Mouse (Mus musculus) CH12.LX (cell line): Measurements from ENCODE around the gene Ube2i. TPM values are rescaled to one million over a fixed set of nuclear protein-coding genes. Genes with fewer than 3 reads are reported as not detected.
A peak's percentile ranks its signal among the peaks of the same experiment; 100 is the strongest.

Experiments
- DNase-seq: peaks from one replicate; pipeline ENCODE4 v3.0.0-alpha.2; 2013; ENCODE audit errors: extremely low read depth
- H3K27ac ChIP-seq: 2 replicates; pipeline ENCODE4 v1.5.1; 2012; ENCODE audit warnings: low read depth, mild to moderate bottlenecking, control low read depth, moderate library complexity; ENCODE audit not compliant: insufficient read depth
- H3K27me3 ChIP-seq: replicated peaks from 2 replicates; pipeline ENCODE3; 2012; ENCODE audit warnings: inconsistent platforms
- H3K36me3 ChIP-seq, 2 experiments: replicated peaks in 1 of 2; 2 replicates each; pipeline versions ENCODE3 to v1.6.1; 2012; ENCODE audit warnings: inconsistent platforms in 1 of 2, low read length in 1 of 2, mild to moderate bottlenecking in 1 of 2, mixed read lengths in 1 of 2, moderate library complexity in 1 of 2; ENCODE audit not compliant: control insufficient read depth in 1 of 2, insufficient read depth in 1 of 2
- H3K4me1 ChIP-seq, 2 experiments: 2 replicates each; pipeline ENCODE4 v1.6.1; 2012; ENCODE audit warnings: inconsistent platforms in 1 of 2, moderate library complexity in 1 of 2; ENCODE audit not compliant: insufficient read depth in 2 of 2, control insufficient read depth in 1 of 2
- H3K4me2 ChIP-seq: 2 replicates; pipeline ENCODE4 v1.6.1; 2012; ENCODE audit warnings: low read depth, mild to moderate bottlenecking, control low read depth; ENCODE audit not compliant: poor library complexity, insufficient read depth, severe bottlenecking
- H3K4me3 ChIP-seq, 3 experiments: fragments of 150-350 bp in 1 of 3; sonication (generic) in 1 of 3; replicated peaks in 1 of 3; 2 replicates each; pipeline versions ENCODE3 to v1.5.1; 2011 to 2012; ENCODE audit warnings: low read depth in 2 of 3, low read length in 2 of 3, mild to moderate bottlenecking in 2 of 3, moderate library complexity in 2 of 3, control low read depth in 1 of 3, improper control_type of control experiment in 1 of 3, inconsistent platforms in 1 of 3, mixed read lengths in 1 of 3; ENCODE audit not compliant: poor library complexity in 1 of 3
- H3K79me2 ChIP-seq: replicated peaks from 2 replicates; pipeline ENCODE4 v1.6.1; 2012; ENCODE audit warnings: mild to moderate bottlenecking, moderate library complexity; ENCODE audit not compliant: control insufficient read depth, poor library complexity, insufficient read depth, severe bottlenecking; ENCODE audit errors: extremely low read depth
- H3K9ac ChIP-seq: 2 replicates; pipeline ENCODE4 v1.6.1; 2012; ENCODE audit warnings: low read depth, mild to moderate bottlenecking, control low read depth, moderate library complexity; ENCODE audit not compliant: insufficient read depth
- H3K9me3 ChIP-seq: replicated peaks from 2 replicates; pipeline ENCODE3; 2012; ENCODE audit warnings: low read length, inconsistent platforms, mixed read lengths
- CHD1 ChIP-seq: IDR thresholded peaks from 2 replicates; pipeline ENCODE4 v1.6.1; 2012; ENCODE audit warnings: low read depth, low read length, improper control_type of control experiment, inconsistent platforms
- CHD2 ChIP-seq: IDR thresholded peaks from 2 replicates; pipeline ENCODE4 v1.6.1; 2011; ENCODE audit warnings: low read length, improper control_type of control experiment
- ELF1 ChIP-seq: IDR thresholded peaks from 2 replicates; pipeline ENCODE4 v1.6.1; 2014; ENCODE audit warnings: low read depth, mild to moderate bottlenecking, inconsistent platforms, low read length, improper control_type of control experiment
- EP300 ChIP-seq: IDR thresholded peaks from 2 replicates; pipeline ENCODE4 v1.6.1; 2011; ENCODE audit warnings: low read length, improper control_type of control experiment
- GABPA ChIP-seq: IDR thresholded peaks from 2 replicates; pipeline ENCODE4 v1.6.1; 2012; ENCODE audit warnings: low read depth, low read length, improper control_type of control experiment, inconsistent platforms; ENCODE audit not compliant: insufficient replicate concordance
- HCFC1 ChIP-seq: IDR thresholded peaks from 2 replicates; pipeline ENCODE4 v1.6.1; 2012; ENCODE audit warnings: low read depth, mild to moderate bottlenecking, inconsistent platforms, low read length, improper control_type of control experiment
- JUN ChIP-seq: IDR thresholded peaks from 2 replicates; pipeline ENCODE4 v1.6.1; 2011; ENCODE audit warnings: low read depth, mild to moderate bottlenecking, low read length, improper control_type of control experiment, moderate library complexity; ENCODE audit not compliant: insufficient read depth
- JUND ChIP-seq: conservative IDR thresholded peaks from 2 replicates; pipeline ENCODE4 v1.6.1; 2011; ENCODE audit warnings: low read depth, low read length, improper control_type of control experiment
- MAFK ChIP-seq: IDR thresholded peaks from 2 replicates; pipeline ENCODE4 v1.6.1; 2011; ENCODE audit warnings: low read length, improper control_type of control experiment; ENCODE audit not compliant: insufficient replicate concordance
- MAZ ChIP-seq: IDR thresholded peaks from 2 replicates; pipeline ENCODE4 v1.6.1; 2012; ENCODE audit warnings: low read depth, mild to moderate bottlenecking, inconsistent platforms, low read length, improper control_type of control experiment, moderate library complexity
- MYC ChIP-seq: IDR thresholded peaks from 2 replicates; pipeline ENCODE4 v1.6.1; 2011; ENCODE audit warnings: low read depth, mild to moderate bottlenecking, improper control_type of control experiment, low read length
- NELFE ChIP-seq: IDR thresholded peaks from 2 replicates; pipeline ENCODE4 v1.6.1; 2011; ENCODE audit warnings: low read depth, low read length, improper control_type of control experiment
- PAX5 ChIP-seq: IDR thresholded peaks from 2 replicates; pipeline ENCODE4 v1.6.1; 2012; ENCODE audit warnings: low read length, inconsistent platforms, mixed read lengths
- POLR2A ChIP-seq: IDR thresholded peaks from 2 replicates; pipeline ENCODE4 v1.6.1; 2011; ENCODE audit warnings: low read depth, mild to moderate bottlenecking, improper control_type of control experiment, low read length
- POLR2AphosphoS2 ChIP-seq: IDR thresholded peaks from 2 replicates; pipeline ENCODE4 v1.6.1; 2011; ENCODE audit warnings: low read depth, low read length, improper control_type of control experiment
- RAD21 ChIP-seq: IDR thresholded peaks from 2 replicates; pipeline ENCODE4 v1.6.1; 2011; ENCODE audit warnings: low read depth, mild to moderate bottlenecking, low read length, improper control_type of control experiment, moderate library complexity
- RCOR1 ChIP-seq: conservative IDR thresholded peaks from 2 replicates; pipeline ENCODE4 v1.6.1; 2012; ENCODE audit warnings: low read depth, mild to moderate bottlenecking, inconsistent platforms, low read length, improper control_type of control experiment
- SIN3A ChIP-seq: IDR thresholded peaks from 2 replicates; pipeline ENCODE4 v1.6.1; 2012; ENCODE audit warnings: low read length, improper control_type of control experiment, inconsistent platforms
- SMC3 ChIP-seq: IDR thresholded peaks from 2 replicates; pipeline ENCODE4 v1.6.1; 2011; ENCODE audit warnings: low read depth, low read length, improper control_type of control experiment
- USF1 ChIP-seq: IDR thresholded peaks from 2 replicates; pipeline ENCODE4 v1.6.1; 2014; ENCODE audit warnings: low read depth, mild to moderate bottlenecking, inconsistent platforms, low read length, improper control_type of control experiment
- ZC3H11A ChIP-seq: IDR thresholded peaks from 2 replicates; pipeline ENCODE4 v1.6.1; 2012; ENCODE audit warnings: low read depth, mild to moderate bottlenecking, inconsistent platforms, low read length, improper control_type of control experiment
- ZMIZ1 ChIP-seq: IDR thresholded peaks from 2 replicates; pipeline ENCODE4 v1.6.1; 2012; ENCODE audit warnings: low read depth, mild to moderate bottlenecking, inconsistent platforms, low read length, improper control_type of control experiment
- dilution Hi-C: fragments of 300-500 bp; cut with MboI; formaldehyde crosslinking; loops from 2 replicates; pipeline ENCODE4 v1.14.3; 2020; ENCODE audit warnings: low sequenced_read_pairs; ENCODE audit not compliant: extremely low pct_unique_long_range_greater_than_20kb, extremely low pct_ligation_motif_present
- in situ Hi-C: fragments of 300-500 bp; cut with MboI; formaldehyde crosslinking; loops from 3 replicates; pipeline ENCODE4 v1.14.3; 2019; ENCODE audit warnings: low sequenced_read_pairs, low pct_ligation_motif_present, low pct_unique_long_range_greater_than_20kb, mixed read lengths
- polyA plus RNA-seq: library from polyadenylated mRNA; unstranded; fragments of >175 nt; gene quantifications from 2 replicates; pipeline ENCODE4 v1.2.1, GENCODE M21; 2012; ENCODE audit warnings: low read depth; ENCODE audit not compliant: insufficient read length
- total RNA-seq, 2 experiments: library from RNA; depleted of rRNA; stranded (reverse); fragments of 300-350 nt in 1 of 2; fragments of >200 nt in 1 of 2; gene quantifications; 2 replicates each; pipeline ENCODE4 v1.2.3; 2012 to 2014

Gene Ube2i
- total and polyA plus RNA-seq, 3 experiments = 356 to 731 (median 578) TPM

GRCm38 (mm10) chr17:25221821-25222503 is 52.5 kb downstream of the Ube2i start:
- H3K4me2 ChIP-seq = peak overlapping the region; percentile 86

GRCm38 (mm10) chr17:25220746-25221145 is 53.7 kb downstream of the Ube2i start:
- Histone ChIP-seq H3K27me3 (no peaks in the 10 kb centered on the region), H3K27ac (peak overlapping the region; percentile 95; the same call in 1 of the 2 replicates), H3K4me2 (no peak overlapping the region), H3K4me1 (peaks cover 24 to 46% of the 10 kb centered on the region in 2 experiments), H3K9me3 (no peaks in the 10 kb centered on the region), H3K9ac (no peak overlapping the region), H3K36me3 (peaks cover 22 to 52% of the 10 kb centered on the region in 2 experiments), H3K4me3 (no peak overlapping the region), H3K79me2 (peaks cover 6% of the 10 kb centered on the region; the same call in 1 of the 2 replicates)
- in situ Hi-C loops (no loop called here), dilution Hi-C loops (no loop called here)
- no peak for DNase-seq
- TF ChIP-seq NELFE (no peak), HCFC1 (no peak), JUN (no peak), ELF1 (no peak), RCOR1 (no peak), RAD21 (no peak), ZC3H11A (no peak), SMC3 (no peak), SIN3A (no peak), CHD1 (no peak), GABPA (no peak), PAX5 (no peak), POLR2A (no peak), JUND (no peak), MAZ (no peak)

More at GRCm38 (mm10) chr17:25221821-25222503, 52.5 kb downstream of the Ube2i start:
- Histone ChIP-seq H3K9me3 (no peaks in the 10 kb centered on the region), H3K27me3 (no peaks in the 10 kb centered on the region), H3K36me3 (peaks cover 26 to 54% of the 10 kb centered on the region in 2 experiments), H3K9ac (peak overlapping the region; percentile 82), H3K27ac (peak overlapping the region; percentile 95), H3K4me1 (peaks cover 27 to 59% of the 10 kb centered on the region in 2 experiments), H3K4me3 (peak overlapping the region; percentile 49 to 58 (median 55)), H3K79me2 (peaks cover 11% of the 10 kb centered on the region; the same call in 1 of the 2 replicates)
- dilution Hi-C loops = no loop called here
- TF ChIP-seq SIN3A (0 out of 2 replicates have a peak, but pooled peaks have one; percentile 73), EP300 (no peak), CHD2 (no peak), POLR2AphosphoS2 (0 out of 2 replicates have a peak, but pooled peaks have one; percentile 38), NELFE (peak; percentile 70), ZMIZ1 (peak; percentile 47; the same call in 1 of the 2 replicates), MAFK (peak; percentile 59; the same call in 1 of the 2 replicates), MYC (no peak), USF1 (no peak), HCFC1 (peak; percentile 35; the same call in 1 of the 2 replicates), POLR2A (peak; percentile 87)
- peak; percentile 85 for DNase-seq
- in situ Hi-C loops = no loop called here
